Mouse (Mus musculus) lung, postnatal 0 days (tissue): ENCODE results near the gene Glyctk.

Experiments used
- CTCF ChIP-seq: IDR thresholded peaks from 2 replicates; pipeline ENCODE4 v1.5.1; 2016; ENCODE audit warnings: antibody characterized with exemption, mild to moderate bottlenecking
- EP300 ChIP-seq: IDR thresholded peaks from 2 replicates; pipeline ENCODE4 v1.6.1; 2016; ENCODE audit warnings: antibody characterized with exemption, mild to moderate bottlenecking, control low read depth

DNA sequence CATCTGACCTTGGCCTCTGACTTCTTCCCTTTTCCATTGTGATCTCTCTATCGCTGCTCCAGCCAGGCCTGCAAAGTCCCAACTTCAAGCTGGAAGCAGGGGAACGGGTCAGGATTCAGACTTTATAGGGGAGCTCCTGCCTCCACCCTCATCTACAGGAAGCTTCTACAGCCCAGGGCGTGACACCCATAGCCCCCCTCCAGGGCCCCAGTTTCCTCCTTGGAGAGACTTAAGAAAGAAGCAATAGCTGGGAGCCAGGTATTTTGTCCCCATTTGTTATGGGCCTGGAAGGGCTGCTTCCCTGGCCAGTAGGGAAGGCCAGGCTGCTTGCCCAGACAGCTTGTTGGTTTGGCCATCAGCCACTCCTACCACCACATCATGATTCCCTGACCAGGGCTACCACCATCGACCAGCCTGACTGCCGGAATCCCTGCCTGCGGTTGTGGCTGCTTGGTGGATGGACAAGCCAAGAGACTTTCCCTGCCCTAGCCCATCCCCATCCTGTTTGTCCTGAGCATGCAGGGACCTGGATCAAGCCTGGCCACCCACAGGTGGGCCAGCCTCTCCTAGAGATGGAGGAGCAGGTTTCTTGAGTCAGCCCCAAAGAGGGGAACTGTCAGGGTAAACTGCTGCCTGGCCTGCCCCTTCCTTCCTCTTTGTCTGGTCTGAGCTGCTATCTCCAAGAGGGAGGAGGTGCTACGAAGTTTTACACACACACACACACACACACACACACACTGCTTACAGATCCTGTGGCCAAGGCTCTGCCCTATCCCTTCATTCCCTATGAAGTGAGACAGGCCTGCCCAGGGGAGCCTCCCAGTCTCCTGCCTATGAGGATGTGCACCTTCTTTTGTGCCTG, 46.3 kb upstream of the Glyctk start:
- TF ChIP-seq CTCF (no peak), EP300 (no peak)
